Mouse (Mus musculus): ENCODE data around the gene Magi2.

DNA sequence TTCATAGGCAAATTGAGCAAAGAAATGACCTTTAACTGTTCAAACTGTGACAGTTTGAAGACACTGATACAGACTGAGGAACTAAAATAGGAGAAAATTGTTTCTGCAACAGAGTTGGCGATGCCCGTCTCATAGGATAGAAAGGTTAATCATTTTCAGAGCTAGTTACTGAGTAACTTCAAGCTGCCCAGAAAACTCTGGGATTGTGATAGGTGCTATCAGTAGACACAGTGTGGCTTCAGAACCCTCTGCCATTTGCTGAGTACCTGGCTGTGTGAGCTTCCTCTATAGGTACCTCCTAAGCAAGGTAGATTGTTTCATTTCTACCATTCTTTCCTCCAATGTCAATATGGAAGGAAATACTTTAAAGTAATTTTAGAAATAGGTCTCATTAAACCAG is 1014.7 kb downstream of the Magi2 start:
- TF ChIP-seq EP300 (IDR thresholded peaks at IDR 0.05) = no peak
- no peak for TF ChIP-seq CTCF (IDR thresholded peaks at IDR 0.05)

Data from lung, postnatal 0 days (tissue).